Mouse (Mus musculus) ES-E14 (cell line): ENCODE data around the gene Gucy1a1. TPM values are rescaled to one million over a fixed set of nuclear protein-coding genes. Genes with fewer than 3 reads are reported as not detected.

Experiments
- DNase-seq: peaks from one replicate; pipeline ENCODE4 v3.0.0-alpha.2; 2013; ENCODE audit warnings: low read depth, low spot score
- H3K27ac ChIP-seq: 2 replicates; pipeline ENCODE4 v1.5.1; 2012; ENCODE audit warnings: low read depth, mild to moderate bottlenecking, low read length, moderate library complexity, mixed read lengths; ENCODE audit not compliant: poor library complexity, insufficient read depth, severe bottlenecking
- H3K36me3 ChIP-seq: 2 replicates; pipeline ENCODE4 v1.6.1; 2012; ENCODE audit warnings: mild to moderate bottlenecking, low read length, moderate library complexity, mixed read lengths; ENCODE audit not compliant: control insufficient read depth, poor library complexity, insufficient read depth, severe bottlenecking
- H3K4me1 ChIP-seq, 2 experiments: fragments of 150-350 bp in 1 of 2; sonication (generic) in 1 of 2; 2 replicates each; pipeline ENCODE4 v1.6.1; 2012; ENCODE audit warnings: low read length in 2 of 2, mild to moderate bottlenecking in 1 of 2, mixed read lengths in 1 of 2; ENCODE audit not compliant: control insufficient read depth in 2 of 2, insufficient read depth in 2 of 2, poor library complexity in 1 of 2
- H3K4me3 ChIP-seq, 2 experiments: fragments of 150-350 bp in 1 of 2; sonication (generic) in 1 of 2; 2 replicates each; pipeline ENCODE4 v1.5.1; 2012; ENCODE audit warnings: low read length in 2 of 2, low read depth in 1 of 2, mild to moderate bottlenecking in 1 of 2, mixed read lengths in 1 of 2; ENCODE audit not compliant: insufficient read depth in 1 of 2, poor library complexity in 1 of 2, severe bottlenecking in 1 of 2
- H3K9ac ChIP-seq: 2 replicates; pipeline ENCODE4 v1.6.1; 2012; ENCODE audit warnings: low read depth, mild to moderate bottlenecking, low read length, mixed read lengths; ENCODE audit not compliant: poor library complexity, insufficient read depth, severe bottlenecking
- H3K9me3 ChIP-seq: fragments of 150-350 bp; sonication (generic); 2 replicates; pipeline ENCODE4 v1.6.1; 2012; ENCODE audit warnings: low read depth, mild to moderate bottlenecking, low read length; ENCODE audit not compliant: control insufficient read depth, insufficient read depth
- CHD2 ChIP-seq: IDR thresholded peaks from 2 replicates; pipeline ENCODE4 v1.6.1; 2014; ENCODE audit warnings: mild to moderate bottlenecking, low read depth, low read length, inconsistent platforms
- HCFC1 ChIP-seq: IDR thresholded peaks from 2 replicates; pipeline ENCODE4 v1.6.1; 2012; ENCODE audit warnings: low read length, inconsistent platforms, borderline replicate concordance; ENCODE audit not compliant: insufficient read depth
- MAFK ChIP-seq: IDR thresholded peaks from 2 replicates; pipeline ENCODE4 v1.6.1; 2014; ENCODE audit warnings: mild to moderate bottlenecking, low read depth, low read length, inconsistent platforms; ENCODE audit not compliant: insufficient read depth
- ZC3H11A ChIP-seq: IDR thresholded peaks from 2 replicates; pipeline ENCODE4 v1.6.1; 2012; ENCODE audit warnings: low read depth, mild to moderate bottlenecking, inconsistent platforms, low read length, borderline replicate concordance
- ZNF384 ChIP-seq: IDR thresholded peaks from 2 replicates; pipeline ENCODE4 v1.6.1; 2012; ENCODE audit warnings: low read depth, low read length, inconsistent platforms
- in situ Hi-C, 2 experiments: fragments of 600-800 bp; cut with MboI; formaldehyde crosslinking; loops; one replicate each; pipeline ENCODE4 v1.15.1; 2025; ENCODE audit warnings: low sequenced_read_pairs in 2 of 2, inconsistent platforms in 1 of 2; ENCODE audit not compliant: unreplicated experiment in 2 of 2
- total RNA-seq: library from RNA; depleted of rRNA; stranded (reverse); fragments of 300-350 nt; gene quantifications from 2 replicates; pipeline ENCODE4 v1.2.3, GENCODE M21; 2012

Gucy1a1 gene
- total RNA-seq, 1 experiment, result 0.04 TPM

DNA sequence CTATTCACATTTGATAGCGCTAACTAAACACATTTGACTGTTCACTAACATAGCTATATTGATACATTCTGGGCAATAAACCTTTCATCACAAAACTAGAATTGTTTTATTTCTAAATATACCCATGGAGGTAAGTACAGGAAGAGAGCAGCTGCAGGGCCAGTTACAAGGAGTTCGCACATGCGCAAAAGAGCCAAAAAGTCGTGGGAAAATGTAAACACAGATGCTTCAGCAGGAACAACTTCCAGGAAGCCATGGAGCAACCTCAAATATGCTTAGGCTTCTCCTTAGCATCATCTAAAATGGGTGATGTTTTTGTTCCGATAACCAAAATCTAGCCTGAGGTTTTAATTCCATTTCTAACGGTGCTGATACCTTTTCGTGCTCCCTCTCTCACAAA is 96.9 kb downstream of the Gucy1a1 start:
- Histone ChIP-seq H3K4me3 (no peak overlapping the region), H3K4me1 (no peaks in the 10 kb centered on the region), H3K9me3 (no peaks in the 10 kb centered on the region), H3K36me3 (no peaks in the 10 kb centered on the region), H3K9ac (no peak overlapping the region), H3K27ac (no peak overlapping the region)
- in situ Hi-C loops, result no loop called here
- no peak for DNase-seq
- TF ChIP-seq ZNF384 (no peak), CHD2 (no peak), ZC3H11A (no peak), MAFK (no peak), HCFC1 (no peak)

DNA sequence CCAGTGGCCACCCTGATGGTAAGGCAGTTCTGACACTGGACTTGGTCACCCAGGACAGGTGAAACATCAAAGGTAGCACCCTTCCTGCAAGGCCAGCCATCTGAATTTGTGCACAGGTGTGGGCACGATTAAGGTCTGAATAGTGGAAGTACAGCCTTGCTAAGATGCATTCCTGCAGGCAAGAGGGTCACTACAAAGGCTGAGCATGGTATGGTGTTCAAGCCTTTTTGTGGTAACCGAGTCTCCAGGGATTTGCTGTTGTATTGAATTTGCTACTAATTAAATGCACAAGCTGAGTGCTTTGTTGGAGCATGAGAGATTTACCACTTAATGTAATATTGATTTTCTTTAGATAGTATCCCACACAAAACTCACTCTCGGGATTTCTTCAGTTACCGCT is 97.5 kb downstream of the Gucy1a1 start:
- H3K27ac ChIP-seq, result no peak overlapping the region
- no peak overlapping the region for H3K9ac ChIP-seq
- no peaks in the 10 kb centered on the region for H3K9me3 ChIP-seq
- DNase-seq, result no peak
- TF ChIP-seq ZNF384 (no peak), CHD2 (no peak), ZC3H11A (no peak), MAFK (no peak), HCFC1 (no peak)
- H3K36me3 ChIP-seq, result no peaks in the 10 kb centered on the region
- H3K4me3 ChIP-seq, result no peak overlapping the region
- no peaks in the 10 kb centered on the region for H3K4me1 ChIP-seq
- in situ Hi-C loops, result no loop called here

DNA sequence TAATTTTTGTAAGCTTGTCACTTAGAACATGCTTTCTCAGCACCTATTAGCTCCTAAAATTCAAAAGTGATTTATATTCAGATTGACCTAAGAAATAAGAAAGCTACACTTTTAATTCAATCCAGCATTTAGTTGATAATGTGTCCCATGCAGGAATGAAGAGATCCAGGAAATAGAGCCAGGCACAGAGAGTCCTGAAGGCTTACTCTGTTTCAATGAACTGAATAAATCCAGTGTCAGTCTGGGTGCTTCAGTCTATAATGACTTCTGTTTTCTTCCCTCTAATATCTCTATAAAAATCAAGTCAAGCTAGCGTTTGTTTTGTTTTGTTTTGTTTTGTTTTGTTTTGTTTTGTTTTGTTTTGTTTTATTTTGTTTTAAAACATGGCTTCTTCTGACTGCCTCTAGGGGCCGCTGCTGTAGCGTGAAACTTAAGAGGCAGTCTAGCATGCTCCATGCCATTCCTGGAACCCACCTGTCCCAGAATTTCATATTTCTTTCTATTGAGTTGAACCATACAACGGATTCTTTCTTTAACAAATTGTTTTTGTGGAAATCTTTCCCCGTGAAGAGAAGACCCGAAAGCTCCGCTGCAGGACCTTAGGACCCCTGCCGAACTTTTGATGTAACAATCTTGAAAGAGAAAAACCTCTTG is 98.4 kb downstream of the Gucy1a1 start:
- in situ Hi-C loops, result no loop called here
- H3K4me1 ChIP-seq, result no peaks in the 10 kb centered on the region
- TF ChIP-seq ZC3H11A (0 out of 2 replicates have a peak, but pooled peaks have one; percentile 4), ZNF384 (no peak)

DNA sequence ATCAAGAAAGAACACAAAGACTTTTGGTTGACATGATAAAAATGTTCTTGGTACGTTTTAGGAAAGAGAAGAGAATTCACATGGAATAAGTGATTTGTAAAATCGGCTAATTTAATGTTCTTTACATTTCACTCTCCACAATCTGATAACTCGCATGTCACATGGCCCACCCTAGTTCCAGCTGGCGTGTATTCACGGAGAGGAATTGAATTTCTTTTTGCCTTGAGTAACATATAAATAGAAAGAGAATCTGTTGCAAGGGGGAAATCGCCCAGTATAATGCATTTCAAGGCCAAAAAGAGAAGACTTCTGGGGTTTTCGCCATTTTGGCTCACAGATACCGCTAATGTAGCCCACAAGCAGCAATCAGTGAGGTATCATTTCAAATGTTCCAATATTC is 99.5 kb downstream of the Gucy1a1 start:
- Histone ChIP-seq H3K36me3 (no peaks in the 10 kb centered on the region), H3K4me3 (no peak overlapping the region), H3K27ac (no peak overlapping the region), H3K4me1 (no peaks in the 10 kb centered on the region), H3K9ac (no peak overlapping the region), H3K9me3 (no peaks in the 10 kb centered on the region)
- DNase-seq, result no peak
- in situ Hi-C loops, result no loop called here
- TF ChIP-seq MAFK (no peak), CHD2 (no peak), HCFC1 (no peak), ZC3H11A (no peak), ZNF384 (no peak)

More for the DNA sequence above, 98.4 kb downstream of the Gucy1a1 start:
- Histone ChIP-seq H3K27ac (no peak overlapping the region), H3K9me3 (no peaks in the 10 kb centered on the region), H3K36me3 (no peaks in the 10 kb centered on the region), H3K4me3 (no peak overlapping the region), H3K9ac (no peak overlapping the region)
- peak; percentile 13 for DNase-seq

DNA sequence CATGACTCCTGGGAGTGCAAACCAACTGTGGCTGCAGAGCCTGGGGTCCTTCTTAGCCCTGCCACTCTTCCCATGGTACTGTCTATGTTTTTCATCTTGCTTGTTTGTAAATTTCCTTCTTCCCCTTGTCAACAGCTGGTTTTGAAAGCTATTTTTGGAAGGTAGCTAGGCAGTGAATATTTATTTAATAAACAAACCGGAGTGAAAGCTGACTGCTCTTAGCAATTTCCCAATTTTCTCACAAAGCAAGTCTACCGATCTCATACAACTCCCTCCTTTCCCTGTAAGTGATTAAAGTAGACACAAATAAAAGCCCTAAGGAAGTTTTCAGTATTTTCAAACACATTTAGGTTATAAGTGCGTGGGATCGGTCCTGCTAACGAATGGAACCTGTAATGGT is 100.7 kb downstream of the Gucy1a1 start:
- Histone ChIP-seq H3K27ac (no peak overlapping the region), H3K36me3 (no peaks in the 10 kb centered on the region), H3K9ac (no peak overlapping the region), H3K4me1 (no peaks in the 10 kb centered on the region), H3K4me3 (no peak overlapping the region), H3K9me3 (no peaks in the 10 kb centered on the region)
- in situ Hi-C loops, result no loop called here
- no peak for DNase-seq
- TF ChIP-seq CHD2, result no peak
- no peak for TF ChIP-seq ZC3H11A
- TF ChIP-seq HCFC1, result no peak
- TF ChIP-seq MAFK, result no peak
- TF ChIP-seq ZNF384, result no peak
